Mouse (Mus musculus) urinary bladder, postnatal 36 days (tissue): Measurements from ENCODE around the gene Ttbk1.
A peak's percentile ranks its signal among the peaks of the same experiment; 100 is the strongest.

ENCODE experiments used
- DNase-seq, 2 experiments: peaks; one replicate each; pipeline ENCODE4 v3.0.0; 2022; ENCODE audit warnings: low spot score in 2 of 2, mixed read lengths in 1 of 2

The Ttbk1 gene

GRCm38 (mm10) chr17:46477286-46477685, 10.2 kb downstream of the Ttbk1 start:
- DNase-seq: no peak

GRCm38 (mm10) chr17:46476601-46477000, 10.9 kb downstream of the Ttbk1 start:
- no peak for DNase-seq

GRCm38 (mm10) chr17:46467830-46468229, 19.6 kb downstream of the Ttbk1 start:
- no peak for DNase-seq

- peak in 1 of 2 experiments; percentile 16 for DNase-seq
Measured at GRCm38 (mm10) chr17:46462226-46462625, 25.2 kb downstream of the Ttbk1 start.

- DNase-seq: no peak
Measured at GRCm38 (mm10) chr17:46461347-46461746, 26.1 kb downstream of the Ttbk1 start.

- no peak for DNase-seq
Measured at GRCm38 (mm10) chr17:46460673-46461072, 26.8 kb downstream of the Ttbk1 start.

GRCm38 (mm10) chr17:46458439-46458838, 29.0 kb downstream of the Ttbk1 start:
- no peak for DNase-seq

- DNase-seq: peak; percentile 28 to 48
Measured at GRCm38 (mm10) chr17:46457791-46458190, 29.7 kb downstream of the Ttbk1 start.

GRCm38 (mm10) chr17:46455110-46455691, 32.3 kb downstream of the Ttbk1 start:
- DNase-seq: peak; percentile 33 to 36

- DNase-seq: no peak
Measured at GRCm38 (mm10) chr17:46454539-46454938, 32.9 kb downstream of the Ttbk1 start.

GRCm38 (mm10) chr17:46453970-46454411, 33.5 kb downstream of the Ttbk1 start:
- DNase-seq: no peak

GRCm38 (mm10) chr17:46453302-46453948, 34.0 kb downstream of the Ttbk1 start:
- no peak for DNase-seq

GRCm38 (mm10) chr17:46452683-46453082, 34.8 kb downstream of the Ttbk1 start:
- DNase-seq: no peak

- no peak for DNase-seq
Measured at GRCm38 (mm10) chr17:46446264-46446663, 41.2 kb downstream of the Ttbk1 start.

- DNase-seq: no peak
Measured at GRCm38 (mm10) chr17:46444839-46445579, 42.5 kb downstream of the Ttbk1 start.

GRCm38 (mm10) chr17:46439176-46439575, 48.3 kb downstream of the Ttbk1 start:
- DNase-seq: no peak

- DNase-seq: no peak
Measured at GRCm38 (mm10) chr17:46438298-46438873, 49.1 kb downstream of the Ttbk1 start, which contains the start of gene Slc22a7. Gene Slc22a7, minus strand, starts transcription at chr17:46438457.

- DNase-seq: no peak
Measured at GRCm38 (mm10) chr17:46436672-46437366, 50.7 kb downstream of the Ttbk1 start.

GRCm38 (mm10) chr17:46433627-46434026, 53.8 kb downstream of the Ttbk1 start:
- DNase-seq: no peak

- no peak for DNase-seq
Measured at GRCm38 (mm10) chr17:46428761-46429414, 58.6 kb downstream of the Ttbk1 start, which contains the start of gene Crip3. Gene Crip3, plus strand, starts transcription at chr17:46428926.

- no peak for DNase-seq
Measured at GRCm38 (mm10) chr17:46426496-46426895, 61.0 kb downstream of the Ttbk1 start.
